Mouse (Mus musculus) heart, embryonic 15.5 days (tissue): ENCODE results near the gene Wdr89. TPM values are rescaled to one million over a fixed set of nuclear protein-coding genes. Genes with fewer than 3 reads are reported as not detected.

ENCODE experiments used
- polyA plus RNA-seq: library from polyadenylated mRNA; unstranded; fragments of >200 nt; fragmentation: Nextera tagmentation; extraction: Ambion mirVana; gene quantifications from 2 replicates; pipeline ENCODE4 v1.2.1, GENCODE M21; 2015

The Wdr89 gene
- polyA plus RNA-seq, 1 experiment from 2014 or later, result 6.7 TPM

Other genes starting within 250 kb of the Wdr89 start
- gene Ppp2r5e, start 73.3 kb downstream of the Wdr89 start, polyA plus RNA-seq, result 8.5 and 11.4 TPM in 2 replicates
- 13.8 and 17.5 TPM in 2 replicates for gene Sgpp1, start 66.2 kb upstream of the Wdr89 start, polyA plus RNA-seq
- gene Syne2, start 148.6 kb upstream of the Wdr89 start, polyA plus RNA-seq, result 38.7 and 45.7 TPM in 2 replicates